Mouse (Mus musculus) testis, adult 2 months (tissue): Measurements from ENCODE around the gene Cntnap2.

ENCODE experiments used
- CTCF ChIP-seq: fragments of 200-500 bp; IDR thresholded peaks from 2 replicates; pipeline ENCODE4 v1.5.1; 2012; ENCODE audit warnings: low read depth, mild to moderate bottlenecking, inconsistent platforms, low read length, moderate library complexity; ENCODE audit not compliant: control insufficient read depth, insufficient read depth, insufficient replicate concordance
- POLR2A ChIP-seq: fragments of 200-500 bp; IDR thresholded peaks from 2 replicates; pipeline ENCODE4 v1.6.1; 2012; ENCODE audit warnings: low read depth, mild to moderate bottlenecking, inconsistent platforms, low read length, moderate library complexity; ENCODE audit not compliant: control insufficient read depth

DNA sequence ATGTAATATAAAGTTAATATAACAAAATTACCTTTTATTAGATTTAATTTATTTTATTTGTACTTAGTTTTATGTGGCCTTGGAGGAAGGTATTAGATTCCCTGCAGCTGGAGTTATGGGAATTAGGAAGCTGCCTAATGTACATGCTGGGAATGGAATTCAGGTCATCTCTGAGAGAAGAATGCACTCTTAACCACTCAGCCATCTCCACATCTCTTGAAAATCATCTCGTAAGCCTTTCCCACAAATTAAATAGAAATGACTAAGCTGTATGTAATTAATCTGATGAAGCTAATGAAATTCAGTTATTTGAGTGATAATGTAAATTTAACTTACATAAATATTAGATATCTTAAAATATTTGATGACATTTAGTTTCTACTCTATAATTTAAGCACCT, 826.3 kb downstream of the Cntnap2 start:
- TF ChIP-seq CTCF = no peak
- TF ChIP-seq POLR2A = no peak
